Mouse (Mus musculus) kidney, adult 11 months (tissue): Measurements from ENCODE around the gene Erp29.
"Not testable (repeated sequence)": the region's sequence is repeated elsewhere in the genome, so short reads cannot be mapped to it uniquely, and the experiment has no call there.

Experiments used
- DNase-seq: peaks from one replicate; pipeline ENCODE4 v3.0.0; 2022

Gene Erp29

GRCm38 (mm10) chr5:121452026-121452869 is at the start of gene Erp29:
TSS of gene Erp29 (minus strand) at chr5:121452506.
- DNase-seq = peak; percentile 97

GRCm38 (mm10) chr5:121501424-121501996 is 49.2 kb upstream of the Erp29 start:
- DNase-seq = not testable (repeated sequence)

- DNase-seq = no peak
Observed at GRCm38 (mm10) chr5:121500719-121501118, 48.4 kb upstream of the Erp29 start.

- no peak for DNase-seq
Observed at GRCm38 (mm10) chr5:121493305-121493704, 41.0 kb upstream of the Erp29 start.

GRCm38 (mm10) chr5:121484801-121485200 is 32.5 kb upstream of the Erp29 start:
- DNase-seq = no peak

GRCm38 (mm10) chr5:121477680-121478079 is 25.4 kb upstream of the Erp29 start:
- no peak for DNase-seq

GRCm38 (mm10) chr5:121476040-121476439 is 23.7 kb upstream of the Erp29 start:
- DNase-seq = no peak

- DNase-seq = peak; percentile 56
Observed at GRCm38 (mm10) chr5:121474610-121475009, 22.3 kb upstream of the Erp29 start.

GRCm38 (mm10) chr5:121472411-121472810 is 20.1 kb upstream of the Erp29 start:
- DNase-seq = no peak

GRCm38 (mm10) chr5:121469566-121469965 is 17.3 kb upstream of the Erp29 start:
- DNase-seq = no peak

- DNase-seq = peak; percentile 32
Observed at GRCm38 (mm10) chr5:121463601-121464250, 11.4 kb upstream of the Erp29 start.

GRCm38 (mm10) chr5:121462967-121463366 is 10.7 kb upstream of the Erp29 start:
- peak; percentile 85 for DNase-seq

- no peak for DNase-seq
Observed at GRCm38 (mm10) chr5:121462171-121462502, 9.8 kb upstream of the Erp29 start.

GRCm38 (mm10) chr5:121461339-121462170 is 9.2 kb upstream of the Erp29 start:
- DNase-seq = no peak

- DNase-seq = no peak
Observed at GRCm38 (mm10) chr5:121455510-121456265, 3.4 kb upstream of the Erp29 start.

- no peak for DNase-seq
Observed at GRCm38 (mm10) chr5:121454503-121454782, 2.1 kb upstream of the Erp29 start.

- no peak for DNase-seq
Observed at GRCm38 (mm10) chr5:121453743-121454502, 1.6 kb upstream of the Erp29 start.

GRCm38 (mm10) chr5:121452906-121453305 is 600 bp upstream of the Erp29 start:
- DNase-seq = peak; percentile 27

GRCm38 (mm10) chr5:121451644-121452025 is 671 bp downstream of the Erp29 start, which contains the start of gene Tmem116:
TSS of gene Tmem116 (plus strand) at chr5:121451893.
- DNase-seq = peak; percentile 37

- DNase-seq = no peak
Observed at GRCm38 (mm10) chr5:121451203-121451602, 1.1 kb downstream of the Erp29 start.

GRCm38 (mm10) chr5:121450476-121450875 is 1.8 kb downstream of the Erp29 start:
- peak; percentile 57 for DNase-seq

- DNase-seq = peak; percentile 52
Observed at GRCm38 (mm10) chr5:121449976-121450375, 2.3 kb downstream of the Erp29 start.
